Mouse (Mus musculus) testis, postnatal 14 days (tissue): ENCODE data around the gene Hapln4.

Experiments used
- DNase-seq: peaks from one replicate; pipeline ENCODE4 v3.0.0; 2021; ENCODE audit warnings: low spot score

The Hapln4 gene

GRCm38 (mm10) chr8:70139026-70139857, 56.0 kb downstream of the Hapln4 start, which contains the start of the genes Rfxank, Borcs8 and Mef2b:
Gene Rfxank, minus strand, starts transcription at chr8:70139154.
Gene Borcs8, plus strand, starts transcription at chr8:70139499.
Gene Mef2b, plus strand, starts transcription at chr8:70139711.
- peak; percentile 98 for DNase-seq

DNA sequence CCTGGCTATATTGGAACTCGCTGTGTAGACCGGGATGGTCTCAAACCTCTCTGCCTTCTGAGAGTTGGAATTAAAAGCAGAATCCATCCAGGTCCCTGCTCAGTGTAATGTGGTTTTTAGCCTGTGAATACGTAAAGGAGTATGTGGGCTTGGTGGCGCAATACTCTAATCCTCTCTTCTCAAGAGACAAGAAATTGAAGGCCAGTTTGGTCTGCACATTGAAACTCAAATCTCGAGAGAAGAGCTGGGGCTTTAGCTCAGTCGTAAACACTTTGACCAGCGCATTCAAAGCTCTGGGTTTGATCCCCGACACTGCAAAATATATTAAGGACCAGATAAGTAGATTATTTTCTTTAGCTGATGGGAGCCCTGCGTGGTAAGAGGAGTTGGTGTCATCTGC, 56.7 kb downstream of the Hapln4 start:
- DNase-seq, result no peak
